Mouse (Mus musculus) adrenal gland, adult 18-20 months (tissue): ENCODE data around the gene Aff1. TPM values are rescaled to one million over a fixed set of nuclear protein-coding genes. Genes with fewer than 3 reads are reported as not detected.

Experiments used
- DNase-seq, 2 experiments: peaks; one replicate each; pipeline ENCODE4 v3.0.0; 2021 to 2022; ENCODE audit warnings: low spot score in 2 of 2
- long read RNA-seq, 2 experiments: library from polyadenylated mRNA; stranded (forward); transcript quantifications; one replicate each; pipeline ENCODE4 v2.0.0; 2021
- total RNA-seq, 2 experiments: library from RNA; stranded (reverse); gene quantifications; 1 replicate in 1 of 2; 2 replicates in 1 of 2; pipeline ENCODE4 v1.2.3; 2021

Gene Aff1
- total RNA-seq = 10 to 100 TPM; 40.3 to 43.8 TPM
- long read RNA-seq, experiment 1, full-length matches to known transcripts = 1 of 2 reads
- long read RNA-seq, experiment 1, partial matches to known transcripts = 0 of 2 reads
- long read RNA-seq, experiment 1, other reads (novel, unspliced or antisense) = 1 of 2 reads
- long read RNA-seq, experiment 2, partial matches to known transcripts = 0 of 3 reads
- long read RNA-seq, experiment 2, other reads (novel, unspliced or antisense) = 3 of 3 reads

- peak; percentile 95 for DNase-seq
These were observed at the start of gene Aff1 for GRCm38 (mm10) chr5:103691624-103692530. Gene Aff1, plus strand, starts transcription at chr5:103692374.

GRCm38 (mm10) chr5:103644167-103644566, 48.0 kb upstream of the Aff1 start:
- DNase-seq = no peak

GRCm38 (mm10) chr5:103647320-103647719, 44.9 kb upstream of the Aff1 start:
- DNase-seq = no peak

GRCm38 (mm10) chr5:103654225-103654624, 37.9 kb upstream of the Aff1 start:
- DNase-seq = no peak

- DNase-seq = no peak
These were observed 37.4 kb upstream of the Aff1 start for GRCm38 (mm10) chr5:103654780-103655179.

GRCm38 (mm10) chr5:103655346-103656118, 36.6 kb upstream of the Aff1 start, which contains the start of gene 1700016H13Rik:
Gene 1700016H13Rik, minus strand, starts transcription at chr5:103656010.
- DNase-seq = peak; percentile 75 to 80

- no peak for DNase-seq
These were observed 33.3 kb upstream of the Aff1 start for GRCm38 (mm10) chr5:103658921-103659320.

- DNase-seq = no peak
These were observed 32.6 kb upstream of the Aff1 start for GRCm38 (mm10) chr5:103659571-103659970.

GRCm38 (mm10) chr5:103664932-103665331, 27.2 kb upstream of the Aff1 start:
- no peak for DNase-seq

GRCm38 (mm10) chr5:103665876-103666275, 26.3 kb upstream of the Aff1 start:
- DNase-seq = no peak

GRCm38 (mm10) chr5:103671858-103672257, 20.3 kb upstream of the Aff1 start:
- no peak for DNase-seq

GRCm38 (mm10) chr5:103673611-103674010, 18.6 kb upstream of the Aff1 start:
- peak in 1 of 2 experiments; percentile 27 for DNase-seq

- DNase-seq = no peak
These were observed 17.7 kb upstream of the Aff1 start for GRCm38 (mm10) chr5:103674482-103674881.

- DNase-seq = no peak
These were observed 15.8 kb upstream of the Aff1 start for GRCm38 (mm10) chr5:103676289-103676881.

- DNase-seq = no peak
These were observed 14.3 kb upstream of the Aff1 start for GRCm38 (mm10) chr5:103677894-103678293.

- no peak for DNase-seq
These were observed 13.2 kb upstream of the Aff1 start for GRCm38 (mm10) chr5:103678974-103679373.

- peak; percentile 71 to 79 for DNase-seq
These were observed 11.8 kb upstream of the Aff1 start for GRCm38 (mm10) chr5:103680381-103680780.

- no peak for DNase-seq
These were observed 10.3 kb upstream of the Aff1 start for GRCm38 (mm10) chr5:103681824-103682223.

- DNase-seq = no peak
These were observed 2.5 kb upstream of the Aff1 start for GRCm38 (mm10) chr5:103689645-103690044.

- DNase-seq = no peak
These were observed 2.0 kb upstream of the Aff1 start for GRCm38 (mm10) chr5:103690190-103690589.

- DNase-seq = no peak
These were observed 1.0 kb upstream of the Aff1 start for GRCm38 (mm10) chr5:103691171-103691570.
